Comparison of ENCODE assay signal across 8 mouse cellular contexts in genomic region chr9:55208790-55209481, GRCm38 (mm10). TPM values are rescaled to one million over a fixed set of nuclear protein-coding genes. Genes with fewer than 3 reads are reported as not detected.
DNase-seq lines count a peak whose midpoint lies in the region; ATAC-seq lines count a peak whose summit lies in the region.

Gene Fbxo22 (plus strand): TSS chr9:55208925.

- H3K4me3 ChIP-seq in hindbrain, embryonic 14.5 days (replicated peaks; ENCODE audit: low read length), result peak within 1 kb of the TSS; percentile 70

- no peaks in the 10 kb centered on the region for H3K9me3 ChIP-seq in hindbrain, embryonic 14.5 days (ENCODE audit: control insufficient read depth, low read length)

- ATAC-seq in hindbrain, embryonic 14.5 days (ENCODE audit: low FRiP score), result peak; percentile 99

- peak; percentile 94 for DNase-seq in ZHBTc4 (ENCODE audit: low read depth, low spot score)
- DNase-seq in cerebellum, postnatal 36 days, result peak; percentile 86 to 88
- DNase-seq in frontal cortex, postnatal 36 days (ENCODE audit: low spot score in 2 of 2), result peak; percentile 83
- peak; percentile 89 for DNase-seq in hindbrain, embryonic 14.5 days (ENCODE audit: low spot score)
- DNase-seq in left cerebral cortex, adult 11 months (ENCODE audit: low spot score), result peak; percentile 48
- DNase-seq in lung, postnatal 4 days, result peak; percentile 92
- DNase-seq in retina, postnatal 1 day, result peak; percentile 93
- peak; percentile 84 for DNase-seq in thymus, postnatal 4 days

- peak within 1 kb of the TSS; percentile 80 for H3K9ac ChIP-seq in hindbrain, embryonic 14.5 days

- WGBS in hindbrain, embryonic 14.5 days, result under 1% methylated on average over 65 of the region's 65 CpGs

- peak within 1 kb of the TSS; percentile 60 for H3K4me2 ChIP-seq in hindbrain, embryonic 14.5 days (replicated peaks)

- no peaks in the 10 kb centered on the region for H3K27me3 ChIP-seq in hindbrain, embryonic 14.5 days (ENCODE audit: control insufficient read depth, insufficient read depth, low read length)

- peak within 1 kb of the TSS; percentile 79 for H3K27ac ChIP-seq in hindbrain, embryonic 14.5 days

- peaks cover 20% of the 10 kb centered on the region for H3K4me1 ChIP-seq in hindbrain, embryonic 14.5 days (replicated peaks; ENCODE audit: control insufficient read depth, insufficient read depth, low read length)

- H3K36me3 ChIP-seq in hindbrain, embryonic 14.5 days (replicated peaks; ENCODE audit: control insufficient read depth, insufficient read depth), result peaks cover 19% of the 10 kb centered on the region

RNA-seq across cellular contexts. Expression of gene Fbxo22, which starts in this region (rescaled TPM):
- 79.1 and 85.8 TPM in 2 replicates for polyA plus RNA-seq in hindbrain, embryonic 14.5 days (2014; fragmentation: Nextera tagmentation; extraction: Ambion mirVana)

Comparison
In these comparisons a context has a peak if more than half of its experiments do, and no peak if none do; other contexts are left out.
1. Peak in every context shown above with its lines: DNase-seq, ATAC-seq, H3K4me3 ChIP-seq and H3K27ac ChIP-seq.